Mouse (Mus musculus): ENCODE results near the gene Klhl1. TPM values are rescaled to one million over a fixed set of nuclear protein-coding genes. Genes with fewer than 3 reads are reported as not detected.

Gene Klhl1
- total RNA-seq, 1 experiment from 2014 or later: not detected

DNA sequence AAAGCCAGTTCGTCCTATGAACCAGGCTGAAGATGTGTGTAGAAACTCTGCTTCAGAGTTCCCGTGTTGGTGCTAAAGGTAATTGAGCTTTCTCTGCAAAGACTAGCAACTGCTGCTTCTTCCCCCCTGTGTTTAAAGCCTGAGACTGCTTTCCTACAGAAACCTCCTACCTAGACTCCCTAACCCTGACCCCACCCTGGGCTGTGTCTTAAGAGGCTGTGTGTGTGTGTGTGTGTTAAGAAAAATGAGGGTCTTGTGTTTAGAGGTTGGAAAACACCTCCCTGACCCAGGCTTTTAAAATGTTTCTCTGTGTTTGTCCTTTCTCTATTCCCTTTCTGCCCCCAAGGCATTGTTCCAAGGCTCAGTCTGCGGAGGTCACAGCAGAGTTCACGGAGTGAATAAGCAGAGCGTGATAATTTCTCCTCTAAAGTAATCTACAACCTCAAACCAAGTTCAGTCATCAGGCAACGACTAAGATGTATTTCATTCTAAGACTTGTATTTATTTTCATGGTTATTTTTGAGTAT lies 437.2 kb downstream of the Klhl1 start:
- ATAC-seq (replicated peaks in 1 of 2; ENCODE audit: insufficient read depth in 1 of 2, low FRiP score in 2 of 2, low TSS enrichment in 1 of 2, low read depth in 1 of 2, poor library complexity in 2 of 2, severe bottlenecking in 2 of 2): no peak

- no peak for ATAC-seq (replicated peaks in 1 of 2; ENCODE audit: insufficient read depth in 1 of 2, low FRiP score in 2 of 2, low TSS enrichment in 1 of 2, low read depth in 1 of 2, poor library complexity in 2 of 2, severe bottlenecking in 2 of 2)
Measured at GRCm38 (mm10) chr14:96065884-96066283, 453.0 kb downstream of the Klhl1 start.

Measured in hematopoietic stem cell, adult 5-6 weeks (primary cell).